Mouse (Mus musculus): ENCODE data around the gene Rpl9-ps1. TPM values are rescaled to one million over a fixed set of nuclear protein-coding genes. Genes with fewer than 3 reads are reported as not detected.

The Rpl9-ps1 gene
- polyA plus RNA-seq, 1 experiment from 2014 or later = not detected

Other genes starting within 250 kb of the Rpl9-ps1 start
- 5.7 and 9.1 TPM in 2 replicates for gene Rasl10b, start 236.5 kb downstream of the Rpl9-ps1 start, polyA plus RNA-seq (2015; fragmentation: Nextera tagmentation; extraction: Ambion mirVana)
- 0.11 and 0.12 TPM in 2 replicates for gene Gas2l2, start 216.2 kb downstream of the Rpl9-ps1 start, polyA plus RNA-seq (2015; fragmentation: Nextera tagmentation; extraction: Ambion mirVana)
- gene 1700020L24Rik, start 207.9 kb downstream of the Rpl9-ps1 start, polyA plus RNA-seq (2015; fragmentation: Nextera tagmentation; extraction: Ambion mirVana) = 1.4 and 1.5 TPM in 2 replicates
- gene Mmp28, start 182.6 kb downstream of the Rpl9-ps1 start, polyA plus RNA-seq (2015; fragmentation: Nextera tagmentation; extraction: Ambion mirVana) = 3.5 TPM in 2 replicates
- 8.3 and 9.5 TPM in 2 replicates for gene Taf15, start 172.5 kb downstream of the Rpl9-ps1 start, polyA plus RNA-seq (2015; fragmentation: Nextera tagmentation; extraction: Ambion mirVana)
- gene Heatr9, start 123.4 kb downstream of the Rpl9-ps1 start, polyA plus RNA-seq (2015; fragmentation: Nextera tagmentation; extraction: Ambion mirVana) = 0.07 TPM in 1 of 2 replicates, not detected in the other
- gene Ccl5, start 115.1 kb downstream of the Rpl9-ps1 start, polyA plus RNA-seq (2015; fragmentation: Nextera tagmentation; extraction: Ambion mirVana) = 1.8 and 2.5 TPM in 2 replicates
- gene Ccl9, start 67.0 kb downstream of the Rpl9-ps1 start, polyA plus RNA-seq (2015; fragmentation: Nextera tagmentation; extraction: Ambion mirVana) = 2.1 and 3.6 TPM in 2 replicates
- gene Ccl6, start 52.5 kb downstream of the Rpl9-ps1 start, polyA plus RNA-seq (2015; fragmentation: Nextera tagmentation; extraction: Ambion mirVana) = 5.5 and 7.8 TPM in 2 replicates
- gene Ccl3, start 3.7 kb upstream of the Rpl9-ps1 start, polyA plus RNA-seq (2015; fragmentation: Nextera tagmentation; extraction: Ambion mirVana) = 0.67 and 1.0 TPM in 2 replicates
- gene Ccl4, start 17.0 kb upstream of the Rpl9-ps1 start, polyA plus RNA-seq (2015; fragmentation: Nextera tagmentation; extraction: Ambion mirVana) = 0.46 and 0.80 TPM in 2 replicates
- gene Wfdc17, start 58.4 kb upstream of the Rpl9-ps1 start, polyA plus RNA-seq (2015; fragmentation: Nextera tagmentation; extraction: Ambion mirVana) = 1.5 and 1.6 TPM in 2 replicates
- 6.0 and 7.0 TPM in 2 replicates for gene Wfdc18, start 63.4 kb upstream of the Rpl9-ps1 start, polyA plus RNA-seq (2015; fragmentation: Nextera tagmentation; extraction: Ambion mirVana)
- gene Wfdc21, start 101.3 kb upstream of the Rpl9-ps1 start, polyA plus RNA-seq (2015; fragmentation: Nextera tagmentation; extraction: Ambion mirVana) = 0.80 and 1.4 TPM in 2 replicates
- 13.8 and 14.6 TPM in 2 replicates for gene Heatr6, start 108.1 kb upstream of the Rpl9-ps1 start, polyA plus RNA-seq (2015; fragmentation: Nextera tagmentation; extraction: Ambion mirVana)
- gene Hnf1b, start 204.4 kb upstream of the Rpl9-ps1 start, polyA plus RNA-seq (2015; fragmentation: Nextera tagmentation; extraction: Ambion mirVana) = 0.21 and 1.2 TPM in 2 replicates

All from heart, embryonic 16.5 days (tissue).